Comparison of ENCODE assay signal across 18 mouse cellular contexts in the genomic region with DNA sequence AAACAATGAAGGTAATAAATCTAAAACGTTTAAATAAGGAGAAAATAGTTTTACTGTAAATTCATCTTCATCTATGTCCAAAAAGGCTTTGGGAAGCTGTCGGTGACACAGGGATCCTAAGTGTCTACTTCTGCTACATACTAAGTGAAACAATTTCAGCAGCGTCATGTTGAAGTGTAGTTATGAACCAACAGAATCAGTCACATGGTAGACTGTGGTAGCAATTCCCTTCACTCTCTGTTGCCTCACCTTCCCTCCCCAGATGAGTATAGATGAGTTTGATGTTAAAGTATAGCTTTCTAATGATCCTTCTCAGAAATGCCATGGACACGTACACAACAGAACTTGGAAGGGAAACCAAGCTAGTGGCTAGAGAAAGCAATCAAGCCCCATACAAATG.
"Had no signal": no experiment of that assay in that cellular context is flagged by ENCODE, and none has a peak within 500 bp of the region (broad histone marks: within the 10 kb centered on the region; RNA-seq: fewer than 3 reads in every experiment).

No protein-coding gene starts in this region.

- H3K9ac ChIP-seq: lung, embryonic 14.5 days; neural tube, embryonic 13.5 days; neural tube, embryonic 15.5 days had no signal

- H3K27ac ChIP-seq: neural tube, embryonic 13.5 days; neural tube, embryonic 15.5 days had no signal

- DNase-seq: lung, adult 18-20 months; lung, embryonic 14.5 days; lung, postnatal 10 days; lung, postnatal 4 days; midbrain, embryonic 14.5 days; retina, postnatal 1 day; right cerebral cortex, adult 18-20 months; right cerebral cortex, postnatal 25 days; right cerebral cortex, postnatal 4 days; spleen, adult 18-20 months; thymus, adult 18-20 months; thymus, postnatal 14 days; thymus, postnatal 36 days had no signal

- H3K36me3 ChIP-seq: neural tube, embryonic 13.5 days; neural tube, embryonic 15.5 days had no signal

- H3K4me2 ChIP-seq: lung, embryonic 14.5 days; midbrain, embryonic 11.5 days; neural tube, embryonic 13.5 days; neural tube, embryonic 15.5 days had no signal

- H3K27me3 ChIP-seq: neural tube, embryonic 13.5 days; neural tube, embryonic 15.5 days had no signal

- H3K9me3 ChIP-seq: neural tube, embryonic 13.5 days; neural tube, embryonic 15.5 days had no signal

- ATAC-seq: midbrain, embryonic 16.5 days had no signal

- H3K4me3 ChIP-seq: myocyte; neural tube, embryonic 13.5 days; neural tube, embryonic 15.5 days had no signal
